Mouse (Mus musculus) liver, embryonic 13.5 days (tissue): ENCODE results near the gene Snrk. TPM values are rescaled to one million over a fixed set of nuclear protein-coding genes. Genes with fewer than 3 reads are reported as not detected.

Experiments
- ATAC-seq: fragments of 200-750 bp; cut with Nextera tagmentation; 2 replicates; pipeline ENCODE4 v1.8.0; 2017; ENCODE audit warnings: low read depth, mild to moderate bottlenecking, moderate number of reproducible peaks, moderate library complexity
- DNase-seq: peaks from one replicate; pipeline ENCODE4 v3.0.0; 2022
- H3K27ac ChIP-seq: fragments of 300-500 bp; sonication (generic); 2 replicates; pipeline ENCODE4 v1.5.1; 2015; ENCODE audit warnings: moderate library complexity, mild to moderate bottlenecking, inconsistent platforms
- H3K27me3 ChIP-seq: fragments of 300-500 bp; sonication (generic); 2 replicates; pipeline ENCODE4 v1.6.1; 2015; ENCODE audit warnings: mild to moderate bottlenecking, inconsistent platforms
- H3K36me3 ChIP-seq: fragments of 300-500 bp; sonication (generic); 2 replicates; pipeline ENCODE4 v1.6.1; 2015; ENCODE audit warnings: mild to moderate bottlenecking, inconsistent platforms
- H3K4me1 ChIP-seq: fragments of 300-500 bp; sonication (generic); replicated peaks from 2 replicates; pipeline ENCODE4 v1.6.1; 2015; ENCODE audit warnings: inconsistent platforms
- H3K4me2 ChIP-seq: fragments of 300-500 bp; sonication (generic); 2 replicates; pipeline ENCODE4 v1.6.1; 2015; ENCODE audit warnings: inconsistent platforms, mild to moderate bottlenecking, moderate library complexity
- H3K4me3 ChIP-seq: fragments of 300-500 bp; sonication (generic); replicated peaks from 2 replicates; pipeline ENCODE4 v1.5.1; 2015; ENCODE audit warnings: mild to moderate bottlenecking, inconsistent platforms
- H3K9ac ChIP-seq: fragments of 300-500 bp; sonication (generic); 2 replicates; pipeline ENCODE4 v1.6.1; 2015; ENCODE audit warnings: mild to moderate bottlenecking, inconsistent platforms
- H3K9me3 ChIP-seq: fragments of 300-500 bp; sonication (generic); replicated peaks from 2 replicates; pipeline ENCODE4 v1.6.1; 2016; ENCODE audit warnings: inconsistent platforms
- WGBS: fragments of 180-500 bp; shearing (Covaris S2); methylation state at CpG from one replicate; pipeline ENCODE4 v1.1.7; 2015; ENCODE audit not compliant: insufficient replicate concordance; 5-methylcytosine and 5-hydroxymethylcytosine counted together
- polyA plus RNA-seq: library from polyadenylated mRNA; unstranded; fragments of >200 nt; fragmentation: Nextera tagmentation; extraction: Ambion mirVana; gene quantifications from 2 replicates; pipeline ENCODE4 v1.2.1, GENCODE M21; 2015

The Snrk gene
- polyA plus RNA-seq, 1 experiment from 2014 or later, result 14.6 TPM

- no peak for DNase-seq
- WGBS, result 49% methylated on average over 11 of the region's 11 CpGs
- no peak overlapping the region for H3K27ac ChIP-seq
Observed at GRCm38 (mm10) chr9:122205543-122206200, 88.6 kb downstream of the Snrk start.

GRCm38 (mm10) chr9:122208311-122208710 is 91.2 kb downstream of the Snrk start:
- peaks cover 11% of the 10 kb centered on the region for H3K4me1 ChIP-seq
- no peaks in the 10 kb centered on the region for H3K9me3 ChIP-seq
- no peaks in the 10 kb centered on the region for H3K36me3 ChIP-seq
- no peak overlapping the region for H3K4me2 ChIP-seq
- H3K27me3 ChIP-seq, result no peaks in the 10 kb centered on the region
- WGBS, result 48% methylated on average over 4 of the region's 4 CpGs
- DNase-seq, result no peak
- ATAC-seq, result no peak
- no peak overlapping the region for H3K27ac ChIP-seq
- H3K9ac ChIP-seq, result no peak overlapping the region
- no peak overlapping the region for H3K4me3 ChIP-seq

More at GRCm38 (mm10) chr9:122205543-122206200, 88.6 kb downstream of the Snrk start:
- peaks cover 11% of the 10 kb centered on the region for H3K4me1 ChIP-seq
- H3K9me3 ChIP-seq, result no peaks in the 10 kb centered on the region
- no peak overlapping the region for H3K4me2 ChIP-seq
- H3K4me3 ChIP-seq, result no peak overlapping the region
- no peak for ATAC-seq
- no peaks in the 10 kb centered on the region for H3K27me3 ChIP-seq
- H3K36me3 ChIP-seq, result no peaks in the 10 kb centered on the region
- no peak overlapping the region for H3K9ac ChIP-seq

GRCm38 (mm10) chr9:122215118-122215517 is 98.1 kb downstream of the Snrk start:
- H3K9me3 ChIP-seq, result no peaks in the 10 kb centered on the region
- no peak overlapping the region for H3K27ac ChIP-seq
- H3K4me3 ChIP-seq, result no peak overlapping the region
- H3K4me2 ChIP-seq, result no peak overlapping the region
- no peaks in the 10 kb centered on the region for H3K27me3 ChIP-seq
- H3K36me3 ChIP-seq, result no peaks in the 10 kb centered on the region
- H3K9ac ChIP-seq, result no peak overlapping the region
- no peaks in the 10 kb centered on the region for H3K4me1 ChIP-seq
- DNase-seq (no peak), ATAC-seq (no peak)

GRCm38 (mm10) chr9:122216945-122217529 is 100.0 kb downstream of the Snrk start:
- H3K4me3 ChIP-seq, result no peak overlapping the region
- no peaks in the 10 kb centered on the region for H3K9me3 ChIP-seq
- H3K4me2 ChIP-seq, result no peak overlapping the region
- DNase-seq (no peak), ATAC-seq (no peak)
- no peaks in the 10 kb centered on the region for H3K36me3 ChIP-seq
- no peaks in the 10 kb centered on the region for H3K27me3 ChIP-seq
- H3K9ac ChIP-seq, result no peak overlapping the region
- H3K4me1 ChIP-seq, result no peaks in the 10 kb centered on the region
- H3K27ac ChIP-seq, result no peak overlapping the region
- 60% methylated on average over 7 of the region's 7 CpGs for WGBS

Other genes with a start within 250 kb of the Snrk start
- gene Ackr2, start 218.9 kb upstream of the Snrk start, polyA plus RNA-seq, result 0.21 and 0.27 TPM in 2 replicates
- 0.46 and 0.63 TPM in 2 replicates for gene Cyp8b1, start 201.0 kb upstream of the Snrk start, polyA plus RNA-seq
- gene Fam198a, start 166.3 kb upstream of the Snrk start, polyA plus RNA-seq, result 0.12 and 0.25 TPM in 2 replicates
- gene Pomgnt2, start 120.2 kb upstream of the Snrk start, polyA plus RNA-seq, result 2.6 and 3.0 TPM in 2 replicates
- 10.8 and 10.9 TPM in 2 replicates for gene Ano10, start 177.2 kb downstream of the Snrk start, polyA plus RNA-seq
- 21.4 and 26.3 TPM in 2 replicates for gene Abhd5, start 234.3 kb downstream of the Snrk start, polyA plus RNA-seq